Mouse (Mus musculus) skeletal muscle tissue, adult 2 months (tissue): Measurements from ENCODE around the gene Haao.
A peak's percentile ranks its signal among the peaks of the same experiment; 100 is the strongest.

Experiments used
- DNase-seq: peaks from one replicate; pipeline ENCODE4 v3.0.0-alpha.2; 2012; ENCODE audit warnings: low read depth, low spot score

Haao gene

DNA sequence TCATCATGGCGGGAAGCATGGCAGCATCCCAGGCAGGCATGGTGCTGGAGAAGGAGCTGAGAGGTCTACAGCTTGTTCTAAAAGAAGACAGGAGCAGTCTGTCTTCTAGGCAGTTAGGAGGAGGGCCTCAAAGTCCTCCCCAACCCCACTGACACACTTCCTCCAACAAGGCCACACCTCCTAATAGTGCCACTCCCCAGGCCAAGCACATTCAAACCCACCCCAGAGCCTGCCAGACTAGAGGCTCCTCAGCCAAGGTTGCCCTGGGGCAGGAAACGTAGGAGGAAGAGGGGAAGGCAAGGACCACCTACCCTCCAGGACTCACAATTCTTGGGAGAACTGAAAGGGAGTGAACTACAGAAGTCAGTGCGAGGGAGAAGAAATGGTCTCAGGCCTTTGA lies at the start of gene Haao:
Gene Haao (minus strand): TSS at position 149 of the 400 bp plus-strand sequence.
- no peak for DNase-seq

DNA sequence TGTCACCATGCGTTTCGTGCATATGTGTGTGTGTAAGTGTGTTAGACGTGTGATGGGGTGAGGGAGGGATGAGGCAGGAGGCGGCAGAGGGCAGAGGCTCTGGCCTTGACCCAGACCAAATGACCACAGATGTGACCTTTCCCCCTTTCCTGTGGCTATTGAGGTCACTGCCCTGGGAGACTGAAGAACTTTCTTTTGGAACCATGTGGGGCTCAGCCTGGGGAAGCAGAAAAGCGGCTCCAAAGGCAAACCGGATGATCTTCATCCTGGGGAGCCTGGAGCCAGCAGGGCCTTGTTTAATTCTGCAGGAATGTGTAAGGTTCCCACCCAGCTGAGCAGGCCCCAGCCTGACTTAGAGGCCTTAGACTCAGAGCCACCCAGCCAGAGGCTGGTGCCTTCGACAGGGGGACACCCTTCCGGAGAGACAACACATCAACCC lies 49.6 kb upstream of the Haao start:
- peak; percentile 62 for DNase-seq

DNA sequence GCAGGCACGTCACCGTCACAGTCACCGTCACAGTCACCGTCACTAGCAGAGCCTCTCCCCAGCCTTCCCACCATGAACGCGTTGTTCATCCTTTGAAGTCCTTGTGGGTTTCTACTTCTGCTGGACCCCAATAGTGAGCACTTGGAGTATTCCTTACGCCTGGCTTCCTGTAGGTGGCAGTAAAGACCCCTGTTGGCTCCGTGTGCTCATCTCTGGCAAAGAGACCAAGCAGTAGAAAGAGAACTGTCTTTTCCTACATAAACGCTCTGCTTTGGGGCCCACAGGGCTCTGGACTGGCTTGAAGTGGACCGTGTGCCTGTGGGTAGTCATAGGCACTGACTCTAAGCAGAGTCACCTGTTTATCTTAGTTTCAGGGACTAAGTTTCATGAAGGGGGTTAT lies 49.0 kb upstream of the Haao start:
- peak; percentile 39 for DNase-seq

DNA sequence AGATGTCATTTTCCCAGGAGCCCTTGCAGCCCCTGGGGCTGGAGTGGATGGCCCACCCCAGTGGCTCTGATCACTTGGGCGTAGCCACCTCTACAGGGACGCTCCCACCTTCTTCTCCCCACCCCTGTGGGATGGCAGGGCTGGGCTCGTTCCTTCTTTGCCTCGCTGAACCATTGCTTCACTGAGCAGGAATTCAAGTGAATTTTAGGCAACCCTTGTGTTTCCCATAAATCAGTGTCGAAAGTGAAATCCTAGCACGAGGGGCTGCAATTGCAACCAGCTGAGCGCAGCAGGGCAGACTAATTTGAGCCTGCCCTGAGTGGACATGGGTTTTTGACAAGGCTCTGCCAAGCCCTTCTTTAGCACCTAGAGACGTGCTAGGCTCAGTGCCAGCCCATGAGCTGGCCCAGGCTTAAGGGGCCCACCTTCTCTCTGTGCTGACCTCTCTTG lies 47.6 kb upstream of the Haao start:
- peak; percentile 62 for DNase-seq

DNA sequence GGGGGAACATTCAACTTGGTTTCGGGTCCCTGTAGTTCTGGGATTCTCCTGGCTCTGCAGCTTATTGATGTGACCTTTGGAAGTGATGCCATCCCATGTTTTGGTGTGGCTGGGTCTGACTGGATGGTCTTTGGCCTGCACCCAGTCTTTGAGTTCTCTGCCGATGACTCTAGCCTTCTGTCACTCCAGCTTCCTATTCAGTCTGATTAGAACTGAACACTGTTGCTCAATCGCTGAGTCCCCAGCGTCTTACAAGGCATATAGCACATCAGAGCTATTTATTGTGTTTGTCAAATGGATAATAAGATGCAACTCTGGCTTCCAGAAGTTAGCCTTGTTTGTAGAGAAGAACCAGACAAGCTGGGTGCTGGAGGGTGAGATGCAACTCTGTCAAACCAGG lies 45.4 kb upstream of the Haao start:
- peak; percentile 32 for DNase-seq

DNA sequence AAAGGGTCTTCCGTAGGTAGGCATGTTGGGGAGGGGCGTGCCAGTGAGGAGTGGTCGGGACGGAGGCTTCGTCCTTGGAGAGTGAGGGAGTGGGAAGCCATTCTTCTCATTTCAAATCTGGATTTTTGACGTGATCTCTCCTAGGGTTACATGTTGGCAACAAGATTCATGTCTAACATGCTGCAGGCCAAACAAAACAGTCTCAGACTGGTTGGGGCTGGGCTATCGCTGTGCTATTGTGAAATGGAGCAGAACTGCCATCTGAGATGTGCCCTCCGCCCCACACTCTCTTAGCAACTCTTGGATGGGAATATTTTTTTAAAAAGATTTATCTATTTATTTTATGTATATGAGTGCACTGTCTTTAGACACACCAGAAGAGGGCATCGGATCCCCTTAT lies 44.1 kb upstream of the Haao start:
- no peak for DNase-seq

DNA sequence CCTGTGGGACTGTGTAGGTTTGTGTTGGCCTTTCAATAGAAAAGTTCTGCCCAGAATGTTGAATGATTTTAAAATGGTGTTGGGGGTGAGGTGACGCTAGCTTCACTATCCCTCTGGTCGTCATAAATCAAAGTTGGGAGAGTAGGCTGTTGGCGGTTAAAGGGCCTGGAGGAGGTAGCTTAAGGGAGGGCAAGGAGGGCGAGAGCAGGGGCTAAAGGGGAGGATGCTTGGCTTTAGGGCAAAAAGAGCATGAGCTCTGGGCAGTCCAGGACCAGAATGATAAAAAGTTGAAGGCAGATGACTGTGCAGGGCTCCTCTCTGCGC lies 42.6 kb upstream of the Haao start:
- no peak for DNase-seq

DNA sequence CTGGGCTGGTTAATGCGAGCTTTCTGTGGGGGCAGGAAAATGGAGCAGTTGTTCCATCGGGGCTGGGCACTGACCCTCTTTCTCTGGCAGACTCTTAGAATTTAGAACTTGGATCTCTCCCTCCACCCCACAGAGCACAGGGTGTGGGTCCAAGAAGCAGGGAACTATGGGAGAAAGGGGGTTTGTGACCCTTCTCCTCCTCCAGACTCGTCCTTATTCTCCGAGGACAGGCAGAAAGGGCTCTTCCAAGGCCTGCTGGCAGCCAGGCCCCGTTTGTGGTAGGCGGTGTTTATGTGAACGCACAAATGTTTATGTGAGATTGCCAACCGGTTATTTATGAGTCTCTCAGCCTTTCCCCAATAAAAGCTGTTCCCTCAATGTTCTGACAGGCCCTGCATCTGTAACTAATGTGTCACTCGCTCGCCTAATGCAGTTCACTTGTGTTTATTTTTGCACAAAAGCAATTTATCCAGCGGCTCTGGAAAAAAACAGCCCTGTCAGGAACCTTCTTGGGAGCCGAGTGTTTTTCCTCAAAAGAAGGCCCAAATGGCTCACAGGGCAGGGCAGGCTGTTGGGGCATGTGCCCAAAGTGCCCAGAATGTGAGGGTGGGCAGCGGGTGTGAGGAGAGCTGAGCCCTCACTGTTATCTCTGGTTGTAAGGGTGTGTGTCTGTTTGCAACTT lies 42.1 kb upstream of the Haao start:
- DNase-seq: peak; percentile 62

DNA sequence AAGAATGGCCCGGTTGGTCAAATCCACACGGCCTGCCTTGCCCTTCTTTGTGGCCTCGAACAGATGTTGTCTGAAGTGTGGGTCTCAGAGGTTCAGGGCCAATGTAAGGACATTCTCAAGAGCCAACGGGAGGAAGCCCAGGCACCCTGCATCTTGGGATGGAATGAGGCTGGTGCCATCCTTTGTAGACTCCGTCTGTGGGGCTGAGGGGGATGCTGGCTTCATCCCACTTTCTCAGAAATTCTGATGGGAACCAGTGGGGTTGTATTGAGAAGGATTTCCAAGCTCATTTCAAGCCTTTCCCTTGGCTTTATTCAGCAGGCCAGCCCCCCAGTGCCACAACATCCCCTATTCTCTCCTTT lies 41.5 kb upstream of the Haao start:
- no peak for DNase-seq

DNA sequence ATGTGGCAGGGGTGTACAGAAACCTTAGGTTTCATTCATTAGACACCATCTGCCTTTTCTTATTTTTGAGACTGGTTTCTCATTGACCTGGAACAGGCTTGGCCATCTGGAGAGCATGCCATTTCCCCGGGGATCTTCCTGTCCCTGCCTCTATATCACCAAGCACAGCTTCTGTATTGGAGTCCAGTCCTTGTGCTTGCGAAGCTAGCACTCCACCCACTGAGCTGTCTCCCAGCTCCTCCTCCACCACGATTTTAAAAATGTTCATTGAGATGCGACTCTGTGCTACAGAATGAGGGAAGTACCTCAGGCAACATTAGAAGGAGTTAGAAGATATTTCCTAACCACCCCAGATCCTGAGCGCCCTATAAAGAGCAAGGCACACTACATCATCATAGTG lies 39.5 kb upstream of the Haao start:
- DNase-seq: no peak

DNA sequence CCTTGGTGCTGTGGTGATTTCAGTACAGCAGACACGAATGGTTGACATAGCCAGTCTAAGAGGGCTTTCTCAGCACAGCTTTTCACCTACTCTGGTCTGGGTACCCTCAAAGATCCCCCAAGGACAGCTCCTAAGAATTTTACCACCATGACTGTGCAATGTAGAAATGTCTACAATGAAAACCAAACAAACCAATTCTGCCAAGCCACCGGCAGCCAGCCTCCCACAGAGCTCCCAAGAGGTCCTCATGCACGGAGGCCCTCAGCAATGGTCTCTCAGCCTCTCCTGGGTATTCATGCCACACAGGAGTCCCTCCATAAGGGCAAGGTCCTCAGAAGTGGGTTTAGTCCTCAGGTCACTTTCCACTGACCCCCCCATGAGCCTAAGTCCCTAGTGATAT lies 38.6 kb upstream of the Haao start:
- DNase-seq: no peak

DNA sequence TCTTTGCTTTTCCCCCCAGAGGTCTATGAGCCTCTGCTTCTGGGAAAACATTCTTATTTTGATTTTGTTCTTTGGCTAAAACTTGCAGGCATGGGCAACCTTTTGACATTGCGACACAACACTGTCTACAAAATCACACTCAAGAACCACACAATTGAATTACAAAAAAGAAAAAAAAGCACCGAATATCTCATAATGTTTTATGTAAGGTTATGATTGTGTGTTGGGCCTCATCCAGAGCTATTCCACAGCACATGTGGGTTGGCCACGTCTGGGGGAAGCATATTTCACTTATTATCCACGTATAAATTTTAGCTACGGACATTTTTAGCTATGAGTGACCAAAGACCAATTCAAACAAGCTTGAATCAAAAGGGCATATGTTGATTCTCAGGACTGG lies 38.0 kb upstream of the Haao start:
- DNase-seq: no peak

DNA sequence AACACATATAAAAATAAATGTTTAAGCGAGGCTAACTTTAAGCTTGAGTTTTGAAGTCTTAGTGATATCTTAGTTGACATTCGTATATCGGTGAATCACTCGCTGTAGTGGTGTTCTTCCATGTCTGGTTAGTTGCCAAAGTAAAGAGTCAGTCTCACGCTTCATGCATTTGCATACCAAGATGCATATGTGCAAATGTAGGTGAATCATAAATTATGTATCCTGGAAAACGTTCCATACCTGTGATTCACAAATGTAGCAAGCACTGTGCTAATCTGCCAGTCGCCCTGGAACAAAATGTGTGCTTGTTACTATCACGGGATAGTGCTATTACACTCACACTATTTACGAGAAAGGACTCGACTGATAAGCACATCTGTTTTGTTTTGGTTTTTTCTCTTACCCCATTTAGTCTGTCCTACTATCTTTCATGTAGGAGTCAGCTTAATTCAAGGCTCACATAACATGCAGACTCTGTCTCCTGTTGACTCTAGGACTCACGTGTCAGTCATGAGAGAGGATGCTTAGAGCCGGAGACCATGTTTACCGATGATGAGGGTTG lies 37.3 kb upstream of the Haao start:
- DNase-seq: no peak

DNA sequence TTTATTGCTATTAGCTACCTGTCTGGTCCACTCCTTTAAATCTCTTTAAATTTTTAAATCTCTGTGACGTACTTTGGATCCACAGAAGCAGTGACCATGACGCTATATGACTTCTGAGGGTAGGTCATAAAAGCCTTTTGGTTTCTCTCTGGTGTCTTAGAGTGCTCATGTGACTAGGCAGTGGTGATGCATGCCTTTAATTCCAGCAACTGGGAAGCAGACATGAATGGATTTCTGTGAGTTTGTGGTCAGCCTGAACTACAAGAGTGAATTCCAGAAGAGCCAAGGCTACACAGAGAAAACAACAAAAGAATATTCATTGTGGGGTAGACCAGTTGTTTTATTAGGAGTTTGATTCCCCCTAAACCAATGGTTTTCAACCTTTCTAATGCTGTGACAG lies 35.0 kb upstream of the Haao start:
- no peak for DNase-seq

DNA sequence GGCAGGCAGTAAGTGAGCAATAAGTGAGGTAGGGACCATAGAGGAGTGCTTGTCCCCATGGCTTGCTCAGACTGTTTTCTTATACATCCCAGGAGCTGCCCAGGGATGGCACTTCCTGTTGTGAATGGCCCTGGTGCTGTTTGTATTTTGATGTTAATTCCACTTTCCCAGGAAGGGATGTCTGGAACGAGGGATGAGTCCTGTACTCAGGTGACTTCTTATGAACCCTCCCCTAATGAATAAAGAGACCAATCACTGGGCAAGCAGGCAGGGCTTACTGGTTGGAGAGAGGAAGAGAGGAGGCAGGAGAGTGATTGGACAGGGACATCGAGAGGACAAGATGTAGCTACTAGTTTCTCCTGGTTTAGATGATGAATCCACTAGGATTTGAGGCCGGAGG lies 33.3 kb upstream of the Haao start:
- no peak for DNase-seq

DNA sequence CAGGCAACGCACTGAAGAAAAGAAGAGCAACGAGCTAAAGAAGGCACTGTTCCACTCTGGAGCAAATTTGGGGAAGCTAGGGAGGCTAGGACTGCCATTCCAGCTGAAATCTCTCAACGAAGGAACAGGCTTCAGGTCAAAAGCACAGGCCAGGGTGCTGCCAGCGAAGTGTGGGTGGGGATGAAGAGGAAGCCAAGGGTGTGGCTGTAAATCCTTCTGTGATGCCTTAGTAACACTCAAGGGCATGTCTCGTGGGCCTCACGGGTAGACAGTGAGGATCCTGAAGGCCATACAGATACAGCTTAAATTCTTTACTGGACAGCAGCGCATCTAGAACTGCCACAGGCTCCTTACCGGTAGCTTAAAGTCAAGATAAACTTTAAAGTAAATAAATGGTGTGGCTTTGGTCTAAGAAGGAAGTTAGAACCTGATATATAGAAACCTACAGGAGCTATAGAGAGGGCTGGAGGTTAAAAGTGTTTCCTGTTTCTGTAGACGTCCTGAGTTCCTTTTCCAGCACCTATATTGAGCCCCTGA lies 32.5 kb upstream of the Haao start:
- no peak for DNase-seq

DNA sequence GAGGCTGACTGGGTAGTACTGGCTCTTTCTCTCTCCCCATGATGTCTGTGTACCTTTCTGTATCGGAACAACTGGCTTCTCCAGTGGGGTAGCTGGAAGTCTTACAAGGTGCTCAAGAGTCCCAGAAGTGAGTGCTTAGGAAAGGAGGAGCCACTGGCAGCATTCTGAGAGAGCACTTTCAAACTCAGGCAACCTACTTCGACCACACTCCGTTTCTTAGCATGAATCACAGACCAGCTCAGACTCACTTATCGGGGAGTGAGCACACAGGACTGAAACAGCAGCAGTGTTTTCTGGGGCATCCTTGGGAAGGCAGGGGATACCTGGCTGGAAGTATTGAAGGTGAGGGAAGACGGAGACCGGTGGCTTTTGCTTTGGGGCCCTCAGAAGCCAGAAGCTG lies 31.9 kb upstream of the Haao start:
- DNase-seq: no peak

DNA sequence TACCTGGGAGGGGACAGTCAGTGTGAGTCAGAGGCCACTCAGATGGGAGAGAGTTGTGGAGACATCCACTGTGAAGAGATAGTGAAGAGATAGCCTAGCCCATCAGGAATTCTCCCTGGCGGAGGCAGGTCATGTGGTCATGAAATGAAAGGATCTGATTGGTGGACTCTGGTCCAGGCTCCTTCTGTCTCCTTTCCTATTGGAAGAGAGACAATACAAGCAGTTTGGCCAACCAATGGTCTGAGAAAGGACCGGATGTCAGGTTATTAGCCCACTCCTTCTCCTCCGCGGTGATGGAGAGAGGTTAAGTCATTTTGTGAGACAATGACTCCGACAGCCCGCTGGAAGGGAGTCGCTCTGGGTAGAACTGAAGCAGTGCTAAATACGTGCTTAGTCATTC lies 26.8 kb upstream of the Haao start:
- no peak for DNase-seq

DNA sequence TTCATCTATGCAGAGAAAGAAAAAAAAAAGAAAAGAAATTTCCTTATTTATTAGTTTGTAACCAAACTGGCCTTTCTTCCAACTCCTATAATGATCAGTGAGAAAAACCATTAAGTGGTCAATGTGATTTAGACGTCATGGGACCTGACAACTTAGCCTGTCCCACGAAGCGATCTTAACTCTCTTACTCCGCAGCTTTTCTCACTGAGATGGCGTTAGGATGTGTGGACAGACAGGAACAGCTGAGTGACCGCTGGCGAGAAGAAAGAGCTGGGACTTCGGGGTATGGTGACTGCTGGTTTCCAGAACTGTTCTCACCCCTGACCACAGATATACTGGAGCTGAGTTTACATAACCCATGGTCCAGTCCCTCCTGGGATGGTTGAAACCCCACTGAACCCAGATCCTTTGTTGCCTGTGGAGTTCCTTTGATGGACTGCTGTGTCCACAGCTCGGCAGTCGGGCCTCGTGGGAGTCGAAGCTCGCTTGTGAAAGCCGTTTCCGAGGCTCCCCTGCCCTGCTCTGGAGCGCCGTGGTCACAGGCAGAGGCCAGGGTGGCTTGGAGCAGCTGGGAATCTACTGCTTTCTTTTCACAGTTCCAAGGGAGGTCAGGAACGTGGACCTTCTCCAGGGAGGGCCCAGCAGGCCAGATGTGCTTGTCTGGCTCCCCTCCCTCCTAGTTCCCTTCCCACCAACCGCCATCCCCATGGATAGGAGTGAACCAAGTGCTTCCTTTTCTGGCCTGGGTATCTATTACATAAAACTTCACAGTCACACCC lies 25.8 kb upstream of the Haao start:
- DNase-seq: peak; percentile 92

DNA sequence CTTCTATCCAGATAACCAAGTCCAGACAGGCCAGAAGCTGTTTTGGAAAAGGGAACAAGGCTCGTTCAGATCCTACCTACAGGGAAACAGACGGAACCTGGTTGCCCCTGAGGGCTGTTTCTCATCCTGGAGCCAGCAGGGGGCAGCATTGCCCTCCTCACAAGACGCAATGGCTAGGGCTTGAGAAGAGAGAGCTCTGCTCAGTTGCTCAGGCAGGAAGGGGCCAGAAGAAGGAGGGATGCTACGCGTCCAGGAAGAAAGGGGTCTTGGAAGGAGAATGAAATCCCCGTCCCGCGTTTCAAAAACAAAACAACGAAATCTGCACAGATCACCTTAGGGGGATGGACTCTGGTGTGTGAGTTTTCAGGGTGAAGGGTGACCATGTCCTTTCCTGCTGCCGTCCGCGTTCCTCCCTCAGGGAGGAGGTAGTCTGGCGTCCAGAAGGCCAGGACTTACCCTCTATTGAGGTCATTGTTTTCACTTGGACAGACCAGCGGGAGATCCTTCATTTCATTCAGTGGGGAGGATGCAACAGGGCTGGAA lies 25.1 kb upstream of the Haao start:
- peak; percentile 83 for DNase-seq

DNA sequence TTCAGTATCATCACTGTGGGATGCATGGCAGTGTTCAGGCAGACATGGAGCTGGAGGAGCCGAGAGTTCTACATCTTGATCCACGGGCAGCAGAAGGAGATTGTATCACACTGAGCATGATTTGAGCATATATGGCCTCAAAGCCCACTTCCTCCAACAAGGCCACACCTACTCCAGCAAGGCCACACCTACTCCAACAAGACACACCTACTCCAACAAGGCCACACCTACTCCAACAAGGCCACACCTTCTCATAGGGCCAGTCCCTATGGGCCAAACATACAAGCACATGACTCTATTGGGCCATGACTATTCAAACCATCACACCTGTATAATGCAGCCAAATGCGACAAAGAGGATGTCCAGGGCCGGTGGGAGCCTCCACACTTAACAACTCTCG lies 23.6 kb upstream of the Haao start:
- no peak for DNase-seq

DNA sequence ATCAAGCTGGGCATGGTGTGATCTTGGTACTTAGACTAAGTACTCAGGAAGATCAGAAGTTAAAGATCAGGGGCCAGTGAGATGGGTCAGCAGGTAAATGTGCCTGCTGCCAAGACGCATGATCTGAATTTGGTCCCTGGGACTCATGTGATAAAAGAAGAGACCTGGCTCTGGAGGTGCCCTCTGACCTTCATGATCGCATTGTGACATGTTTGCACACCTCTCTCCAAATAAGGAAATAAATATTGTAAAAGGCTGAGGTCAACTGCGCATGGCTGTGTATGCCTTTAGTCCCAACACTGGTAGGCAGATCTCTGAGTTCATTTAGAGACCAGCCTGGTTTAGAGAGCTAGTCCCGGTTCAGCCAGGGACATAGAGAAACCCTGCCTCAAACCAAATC lies 22.6 kb upstream of the Haao start:
- no peak for DNase-seq

DNA sequence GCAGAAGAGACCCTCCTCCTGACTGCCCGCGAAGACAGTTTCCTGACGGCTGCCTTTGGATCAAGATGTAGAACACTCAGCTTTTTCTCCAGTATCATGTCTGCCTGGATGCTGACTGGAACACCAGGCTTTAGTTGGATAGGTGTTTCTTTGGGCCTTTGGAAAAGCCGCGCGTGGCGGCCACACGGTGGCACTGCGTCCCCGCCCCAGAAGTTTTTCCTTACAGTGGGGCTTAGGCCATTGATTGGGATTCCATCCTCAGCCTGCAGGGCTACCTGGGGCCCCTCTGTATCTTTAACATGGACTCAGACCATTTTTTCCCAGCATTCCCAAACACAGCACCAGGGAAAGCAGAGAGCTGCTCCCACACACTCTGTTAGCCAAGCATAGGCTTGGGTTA lies 18.8 kb upstream of the Haao start:
- DNase-seq: no peak
